Mouse (Mus musculus) 3134 (cell line): ENCODE results near the gene Cd86.
A peak's percentile ranks its signal among the peaks of the same experiment; 100 is the strongest.

ENCODE experiments used
- DNase-seq: peaks from one replicate; pipeline ENCODE4 v3.0.0-alpha.2; 2011; ENCODE audit warnings: low spot score; ENCODE audit not compliant: insufficient read length; ENCODE audit errors: extremely low read depth

Cd86 gene

DNA sequence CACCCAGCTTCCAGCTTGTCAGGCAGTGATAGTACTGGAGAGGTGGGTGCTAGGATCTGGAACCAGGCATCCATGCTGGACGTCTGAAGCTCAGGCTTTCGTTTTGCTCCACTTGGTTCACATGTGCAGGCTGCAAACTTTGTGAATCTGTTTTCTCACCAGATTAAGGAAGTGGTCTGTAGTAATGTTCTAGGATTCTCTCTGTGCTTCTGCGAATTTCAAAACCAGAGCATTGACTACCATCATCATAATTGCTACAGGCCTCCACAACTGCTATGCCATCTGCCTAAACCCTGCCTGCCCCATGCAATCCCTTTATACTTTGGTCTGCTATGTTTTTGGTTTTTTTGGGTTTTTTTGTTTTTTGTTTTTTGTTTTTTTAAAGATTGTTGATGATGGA, 44.8 kb downstream of the Cd86 start:
- DNase-seq: no peak

DNA sequence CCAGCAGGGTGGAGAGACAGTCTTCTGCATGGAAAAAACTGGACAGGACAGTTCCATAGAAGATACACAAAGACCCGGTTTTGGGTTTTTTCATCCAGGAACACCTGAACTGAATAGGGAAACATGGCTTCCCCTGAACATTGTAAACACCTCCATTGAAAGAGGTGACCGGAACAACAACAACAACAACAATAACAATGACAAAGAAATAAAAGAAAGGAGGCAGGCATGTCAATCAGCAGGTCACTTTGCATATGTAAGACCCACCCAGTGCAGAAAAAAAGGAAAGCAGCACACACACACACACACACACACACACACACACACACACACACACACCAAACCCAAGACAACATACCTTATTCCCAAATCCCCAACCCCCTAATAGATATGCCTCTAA, 52.2 kb downstream of the Cd86 start:
- DNase-seq: no peak

DNA sequence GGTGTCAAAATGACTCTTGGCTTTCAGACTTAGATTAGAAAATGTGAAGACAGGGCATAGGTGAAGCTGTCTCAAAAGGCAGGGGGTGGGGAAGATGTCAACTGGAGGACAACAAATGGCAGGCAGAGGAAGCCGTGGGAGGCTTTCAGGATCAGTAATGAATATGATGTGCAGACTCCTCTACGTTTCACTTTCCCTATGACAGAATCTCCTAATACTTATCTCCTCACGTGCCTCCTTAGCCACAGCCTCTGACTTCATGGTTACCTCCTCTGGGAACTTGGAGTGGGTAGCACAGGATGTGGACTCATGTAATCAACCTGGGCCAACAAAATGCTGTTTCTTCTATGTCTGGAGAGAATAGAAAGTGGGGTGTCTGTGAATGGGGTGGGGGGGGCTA, 63.2 kb downstream of the Cd86 start:
- no peak for DNase-seq

DNA sequence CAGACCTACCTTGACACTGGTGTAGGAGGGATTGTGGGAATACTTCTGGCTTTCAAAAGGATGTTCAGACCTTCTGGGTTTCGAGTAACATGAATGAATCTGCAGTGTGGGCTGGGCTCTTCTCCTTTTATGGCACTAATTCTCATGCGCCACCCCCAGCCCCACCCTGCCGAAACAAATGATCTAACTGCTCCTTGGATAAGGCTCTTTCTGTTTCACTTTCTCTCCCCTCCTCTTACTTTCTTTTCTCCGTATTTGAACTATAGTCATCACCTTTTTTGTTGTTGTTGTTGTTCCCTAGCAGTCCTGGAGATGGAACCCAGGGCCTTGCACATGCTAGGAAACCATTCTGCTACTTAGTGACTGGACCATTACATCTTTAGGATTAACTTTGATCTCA, 67.6 kb downstream of the Cd86 start:
- DNase-seq: no peak

DNA sequence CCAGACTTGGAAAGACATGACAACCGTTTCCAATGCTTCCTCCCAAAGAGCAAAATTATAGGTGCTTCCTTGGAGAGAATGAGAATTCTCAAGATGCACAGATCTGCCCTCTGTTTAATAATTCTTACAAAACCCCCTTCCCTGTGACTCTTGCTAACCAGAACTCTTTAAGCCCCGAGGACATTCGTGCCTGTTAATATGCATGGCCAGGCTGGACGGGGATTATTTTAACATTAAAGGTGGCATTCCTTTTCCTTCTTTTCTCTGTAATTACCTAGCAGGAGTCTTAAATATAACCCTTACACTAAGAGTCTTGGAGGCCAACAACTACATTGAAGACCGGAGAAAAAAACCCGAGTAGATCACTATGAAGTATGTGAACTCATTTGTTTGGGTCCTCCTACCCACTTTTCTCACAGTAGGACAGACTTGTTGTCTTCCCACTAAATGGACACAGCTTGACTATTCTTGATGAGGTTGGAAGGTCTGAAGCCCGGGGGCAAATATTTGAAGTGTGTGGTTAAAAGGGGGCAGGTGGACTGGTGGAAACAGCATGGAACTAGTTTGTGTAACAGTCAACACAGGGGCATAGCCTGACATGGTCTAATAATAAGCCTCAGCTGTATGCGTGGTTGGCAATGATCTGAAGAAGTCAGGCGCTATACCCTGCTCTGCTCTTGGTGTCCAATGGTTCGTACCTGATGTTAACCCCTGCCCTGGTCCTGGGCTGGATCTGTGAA, 69.0 kb downstream of the Cd86 start:
- no peak for DNase-seq

DNA sequence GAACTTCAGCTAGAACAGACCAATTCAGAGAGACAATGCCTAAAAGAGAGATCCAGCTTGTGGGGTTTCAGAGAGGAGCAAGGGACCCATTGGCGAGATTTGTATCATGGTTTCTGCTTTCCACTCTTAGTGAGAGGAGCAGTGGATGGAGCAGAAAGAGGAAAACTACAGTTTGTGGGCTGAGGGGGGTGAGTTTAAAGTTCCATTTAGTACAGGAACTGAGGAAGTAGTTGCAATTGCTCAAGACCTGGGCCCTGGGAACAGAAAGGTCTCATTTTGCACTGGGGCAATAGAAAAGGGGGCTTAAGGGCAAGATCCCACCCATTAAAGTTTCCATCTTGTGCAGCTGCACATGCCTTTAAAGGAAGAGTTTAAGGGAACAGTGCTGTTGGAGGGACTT, 76.0 kb downstream of the Cd86 start:
- DNase-seq: no peak

DNA sequence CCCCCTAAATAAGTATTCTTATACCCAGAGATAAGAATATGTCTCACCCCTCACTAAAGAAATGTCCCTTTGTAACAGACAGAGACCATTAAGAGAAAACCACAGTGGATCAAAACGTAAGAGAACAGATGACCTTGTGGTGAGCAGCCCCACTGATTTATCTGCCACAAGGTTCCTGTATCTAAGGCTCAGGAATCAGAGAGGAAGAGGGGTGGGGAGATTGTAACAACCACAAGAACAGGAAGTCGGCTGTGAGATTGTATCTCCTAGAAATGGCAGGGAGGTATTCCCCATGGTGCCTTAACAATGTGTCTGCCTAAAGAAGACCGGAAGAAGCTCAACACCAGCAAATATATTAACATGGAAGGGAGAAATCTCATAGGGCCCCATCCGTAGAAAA, 77.9 kb downstream of the Cd86 start:
- DNase-seq: no peak

DNA sequence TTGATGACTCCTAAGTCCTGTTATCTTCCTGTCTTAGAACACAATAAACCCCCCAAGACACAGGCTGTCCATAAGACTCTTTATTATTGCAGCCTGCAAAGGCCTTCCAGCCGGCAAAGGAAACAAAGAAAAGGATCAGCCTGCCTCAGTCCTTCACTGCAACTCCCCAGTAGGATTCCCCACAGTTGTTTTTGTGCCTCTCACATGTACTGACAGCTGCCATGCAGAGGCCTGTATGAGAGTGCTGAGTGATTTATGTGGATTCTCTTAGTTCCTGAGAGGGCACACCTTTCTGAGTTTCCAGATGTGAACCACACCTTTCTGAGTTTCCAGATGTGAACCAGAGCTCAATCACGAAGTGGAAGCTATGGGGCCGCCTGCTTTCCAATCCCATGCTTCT, 83.8 kb downstream of the Cd86 start:
- DNase-seq: no peak

DNA sequence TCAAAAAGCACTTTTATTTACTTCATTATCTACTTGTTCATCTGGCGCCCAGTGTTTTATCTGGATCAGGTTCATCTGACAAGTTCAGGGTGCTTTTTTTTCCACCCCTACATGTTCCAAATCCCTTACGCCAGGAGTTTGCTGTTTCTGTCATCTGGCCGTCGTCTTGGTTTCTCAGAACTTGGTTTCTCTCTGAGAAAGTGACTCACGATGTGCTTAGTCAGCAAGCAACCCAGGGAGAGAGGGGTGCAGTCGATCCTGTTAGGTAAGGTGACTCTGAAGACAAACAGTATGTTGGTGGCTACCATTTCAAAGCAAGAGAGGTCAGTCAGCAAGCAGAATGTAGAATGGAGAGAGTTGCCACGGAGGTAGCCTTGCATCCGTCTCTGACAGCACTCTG, 93.9 kb downstream of the Cd86 start:
- DNase-seq: peak; percentile 10

DNA sequence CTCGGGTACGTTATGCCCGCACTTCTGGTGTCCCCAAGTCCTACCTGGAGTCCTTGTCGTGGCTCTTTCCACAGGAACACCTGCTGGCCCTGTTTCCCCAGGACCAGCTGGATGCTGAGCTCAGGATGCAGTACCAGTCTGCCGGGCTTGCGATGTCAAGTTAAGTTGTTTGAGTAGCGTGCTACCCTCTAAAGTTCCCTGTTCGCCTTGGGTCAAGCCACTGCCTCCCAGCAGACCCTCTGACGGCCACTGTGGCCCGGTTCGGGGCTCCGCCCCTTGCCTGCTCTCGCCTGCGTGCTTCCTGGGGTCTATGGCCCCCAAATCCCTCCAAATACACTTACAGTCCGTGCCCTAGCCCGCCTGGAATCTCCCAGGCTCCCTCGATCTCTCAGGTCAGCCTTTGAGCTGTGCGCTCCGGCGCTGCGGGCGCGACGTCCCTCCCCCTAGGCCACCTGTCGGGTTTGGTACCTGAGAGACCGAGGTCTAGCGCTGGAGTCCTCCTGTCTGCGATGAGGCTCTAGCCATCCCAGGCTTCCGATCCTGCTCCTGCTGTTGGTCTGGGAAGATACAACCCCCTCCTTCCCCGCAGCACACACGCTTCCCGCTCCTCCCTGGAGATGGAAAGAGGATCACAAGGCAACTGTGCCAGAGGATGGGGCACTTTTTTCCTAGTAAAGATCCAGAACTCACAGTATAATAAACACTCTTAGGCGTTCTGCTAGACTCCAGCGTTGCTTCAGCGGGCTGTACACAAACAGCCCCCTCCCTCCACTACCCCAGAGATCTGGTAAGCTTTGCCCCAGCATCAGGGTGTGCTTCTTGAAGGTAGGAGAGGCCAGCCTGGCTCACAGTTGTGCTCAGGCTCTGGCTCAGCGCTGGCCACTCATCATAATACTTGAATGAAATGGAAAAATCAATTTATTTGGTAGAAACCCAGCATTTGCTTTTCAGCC, 104.2 kb downstream of the Cd86 start, which contains the start of gene Casr:
TSS of gene Casr (minus strand) at position 756 of the 953 bp plus-strand sequence.
- no peak for DNase-seq

DNA sequence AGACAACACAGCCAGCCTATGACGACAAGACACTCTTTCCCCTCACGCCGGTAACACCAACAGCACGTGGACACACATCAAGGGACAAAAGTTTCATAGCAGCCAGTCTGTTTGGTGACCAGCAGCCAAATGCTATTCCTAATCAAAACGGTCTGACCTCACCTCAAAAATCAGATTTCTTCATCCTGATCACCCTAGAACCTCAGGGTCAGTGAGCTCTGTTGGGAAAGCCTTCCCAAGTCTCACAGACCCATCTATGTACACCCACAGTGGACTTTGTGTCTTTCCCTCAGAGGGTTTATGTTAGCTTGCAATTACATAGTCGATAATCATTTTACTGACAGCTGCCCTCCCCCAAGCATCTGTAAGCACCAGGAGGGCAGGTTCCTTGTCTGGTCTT, 106.3 kb downstream of the Cd86 start:
- DNase-seq: no peak

DNA sequence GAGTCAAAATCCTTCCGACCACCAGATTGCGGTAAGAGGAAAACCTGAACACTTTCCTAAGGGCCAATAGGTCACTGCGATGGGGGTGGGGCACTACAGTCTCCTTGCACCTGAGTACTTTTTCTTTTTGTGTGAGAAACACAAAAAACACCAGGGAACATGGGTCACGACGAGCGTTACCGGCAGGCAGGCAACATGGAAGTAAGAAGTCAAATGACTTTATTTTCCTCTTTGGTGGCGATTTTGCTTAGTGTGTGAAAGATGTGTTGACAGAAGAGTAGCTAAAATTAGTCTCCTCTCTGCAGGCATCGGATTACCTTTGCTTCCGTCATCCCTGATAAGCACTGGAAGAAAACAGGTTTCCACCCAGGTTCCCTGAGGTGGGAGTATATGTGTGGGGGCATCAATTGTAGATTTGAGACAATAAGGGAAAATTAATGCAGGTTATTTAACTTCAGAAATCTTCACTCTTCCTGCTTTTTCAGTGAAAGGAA, 110.2 kb downstream of the Cd86 start:
- no peak for DNase-seq
